Mouse (Mus musculus) intestine, postnatal 0 days (tissue): Measurements from ENCODE around the gene 2010111I01Rik. TPM values are rescaled to one million over a fixed set of nuclear protein-coding genes. Genes with fewer than 3 reads are reported as not detected.

Source experiments
- ATAC-seq: fragments of 200-750 bp; cut with Nextera tagmentation; 2 replicates; pipeline ENCODE4 v1.8.0; 2017; ENCODE audit warnings: mild to moderate bottlenecking, moderate TSS enrichment, moderate library complexity
- H3K27ac ChIP-seq: fragments of 300-500 bp; sonication (generic); 2 replicates; pipeline ENCODE4 v1.5.1; 2014; ENCODE audit warnings: mild to moderate bottlenecking, low read depth, low read length, moderate library complexity
- H3K27me3 ChIP-seq: fragments of 300-500 bp; sonication (generic); replicated peaks from 2 replicates; pipeline ENCODE4 v1.6.1; 2014; ENCODE audit warnings: low read length, mixed read lengths; ENCODE audit not compliant: control insufficient read depth, insufficient read depth
- H3K36me3 ChIP-seq: fragments of 300-500 bp; sonication (generic); 2 replicates; pipeline ENCODE4 v1.6.1; 2014; ENCODE audit warnings: mild to moderate bottlenecking, moderate library complexity; ENCODE audit not compliant: control insufficient read depth, insufficient read depth
- H3K4me1 ChIP-seq: fragments of 300-500 bp; sonication (generic); replicated peaks from 2 replicates; pipeline ENCODE4 v1.6.1; 2014; ENCODE audit warnings: antibody characterized with exemption, low read length, mixed read lengths; ENCODE audit not compliant: control insufficient read depth, insufficient read depth
- H3K4me2 ChIP-seq: fragments of 300-500 bp; sonication (generic); replicated peaks from 2 replicates; pipeline ENCODE4 v1.6.1; 2014; ENCODE audit warnings: low read depth, mild to moderate bottlenecking, moderate library complexity
- H3K4me3 ChIP-seq: fragments of 300-500 bp; sonication (generic); 2 replicates; pipeline ENCODE4 v1.5.1; 2014; ENCODE audit warnings: low read depth, low read length
- H3K9ac ChIP-seq: fragments of 300-500 bp; sonication (generic); 2 replicates; pipeline ENCODE4 v1.6.1; 2014; ENCODE audit warnings: mild to moderate bottlenecking, low read depth, low read length
- H3K9me3 ChIP-seq: fragments of 300-500 bp; sonication (generic); 2 replicates; pipeline ENCODE4 v1.6.1; 2016; ENCODE audit warnings: mixed run types; ENCODE audit not compliant: control insufficient read depth
- CTCF ChIP-seq: sonication (generic); IDR thresholded peaks from 2 replicates; pipeline ENCODE4 v1.5.1; 2016; ENCODE audit warnings: low read depth, mild to moderate bottlenecking, control low read depth, antibody characterized with exemption, moderate library complexity
- WGBS: fragments of 180-500 bp; shearing (Covaris S2); extraction: QIAGEN DNeasy Blood & Tissue Kit; methylation state at CpG from one replicate; pipeline ENCODE4 v1.1.7; 2014; 5-methylcytosine and 5-hydroxymethylcytosine counted together
- polyA plus RNA-seq: library from polyadenylated mRNA; unstranded; fragments of >200 nt; fragmentation: Nextera tagmentation; extraction: Ambion mirVana; gene quantifications from 2 replicates; pipeline ENCODE4 v1.2.1, GENCODE M21; 2015

Gene 2010111I01Rik
- polyA plus RNA-seq, 1 experiment from 2014 or later: 72.7 TPM

DNA sequence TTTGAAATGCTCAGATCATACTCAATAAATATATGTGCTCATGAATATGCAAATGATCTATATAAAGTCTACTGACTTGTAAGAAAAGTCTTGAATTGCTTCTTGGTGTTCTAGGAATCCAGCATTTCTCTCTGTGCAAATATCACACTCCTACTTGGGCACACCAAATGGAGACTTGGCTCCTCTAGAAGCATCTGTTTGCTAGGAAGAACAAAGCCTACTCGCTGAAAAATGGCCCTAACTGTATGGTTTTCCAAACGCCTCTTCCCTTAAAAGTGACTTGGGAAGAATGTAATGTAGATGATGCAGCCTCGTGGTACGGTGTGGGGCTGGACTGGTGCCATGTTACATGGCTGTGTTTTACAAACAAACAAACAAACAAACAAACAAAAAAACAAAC, 24.0 kb upstream of the 2010111I01Rik start:
- no peak overlapping the region for H3K4me2 ChIP-seq
- no peak overlapping the region for H3K9ac ChIP-seq
- H3K4me3 ChIP-seq: no peak overlapping the region
- no peak for TF ChIP-seq CTCF
- no peak for ATAC-seq
- H3K27ac ChIP-seq: no peak overlapping the region
- H3K4me1 ChIP-seq: no peaks in the 10 kb centered on the region
- H3K36me3 ChIP-seq: no peaks in the 10 kb centered on the region
- H3K27me3 ChIP-seq: no peaks in the 10 kb centered on the region
- WGBS: 81% methylated on average over 4 of the region's 4 CpGs
- H3K9me3 ChIP-seq: no peaks in the 10 kb centered on the region

DNA sequence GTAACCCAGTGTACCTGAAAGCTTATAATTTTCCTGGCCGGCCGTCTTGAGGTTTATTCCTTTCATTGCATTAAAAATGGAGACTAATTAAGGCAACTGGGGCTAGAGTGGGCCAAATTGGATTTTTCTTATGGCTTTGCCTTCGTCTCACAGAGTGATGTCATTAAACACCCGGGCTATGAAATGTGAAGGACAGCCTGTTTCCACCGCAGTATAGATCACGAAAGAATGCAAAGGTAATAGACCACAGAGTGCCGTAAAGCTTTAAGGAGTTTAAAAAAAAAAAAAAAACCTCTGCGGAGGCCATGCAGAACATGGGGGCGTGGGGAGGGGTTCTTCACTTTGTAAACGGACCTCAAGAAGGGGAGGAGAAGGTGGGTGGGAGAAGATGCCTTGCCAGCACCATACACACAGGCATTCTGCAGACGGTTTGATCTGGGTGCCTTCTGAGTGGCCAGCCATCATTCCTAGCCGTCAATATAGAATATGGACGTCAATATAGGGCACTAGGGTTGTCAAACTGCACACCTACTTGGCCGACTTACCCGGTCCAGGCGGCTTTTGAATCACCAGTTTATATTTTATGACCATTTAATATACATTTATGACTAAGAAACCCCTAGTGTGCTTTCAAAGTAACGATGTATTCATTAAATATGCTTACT, 23.2 kb upstream of the 2010111I01Rik start:
- TF ChIP-seq CTCF: no peak
- no peak for ATAC-seq
- no peaks in the 10 kb centered on the region for H3K27me3 ChIP-seq
- H3K9ac ChIP-seq: no peak overlapping the region
- no peaks in the 10 kb centered on the region for H3K4me1 ChIP-seq
- H3K4me2 ChIP-seq: no peak overlapping the region
- 61% methylated on average over 17 of the region's 17 CpGs for WGBS
- H3K27ac ChIP-seq: no peak overlapping the region
- H3K4me3 ChIP-seq: no peak overlapping the region
- no peaks in the 10 kb centered on the region for H3K36me3 ChIP-seq
- no peaks in the 10 kb centered on the region for H3K9me3 ChIP-seq

DNA sequence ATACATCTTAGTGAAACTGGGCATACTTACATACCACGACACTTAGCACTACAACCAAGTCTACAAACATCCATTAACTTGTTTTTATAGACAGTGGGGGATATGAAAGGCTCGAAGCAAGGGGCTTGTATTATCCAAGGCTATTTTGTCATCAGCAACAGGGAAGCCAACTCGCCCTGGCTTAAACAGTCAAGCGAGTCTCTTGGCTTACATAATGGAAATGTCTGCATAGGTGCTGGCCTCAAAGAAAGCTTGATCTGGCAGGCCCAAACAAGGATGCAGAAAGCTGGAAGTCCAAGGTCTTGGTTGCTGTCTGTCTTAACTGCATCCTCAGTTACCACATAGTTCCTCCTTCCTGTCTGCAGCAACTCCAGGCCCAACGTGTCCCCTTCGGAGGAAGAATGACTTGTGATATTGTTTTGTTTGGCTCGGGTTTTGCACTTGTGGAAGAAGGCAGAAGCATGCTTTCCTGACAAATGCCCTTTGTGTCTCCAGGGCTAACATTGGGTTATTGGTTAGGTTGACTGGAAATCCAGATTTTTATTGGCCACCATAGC, 21.3 kb upstream of the 2010111I01Rik start:
- no peaks in the 10 kb centered on the region for H3K27me3 ChIP-seq
- no peak overlapping the region for H3K9ac ChIP-seq
- H3K36me3 ChIP-seq: no peaks in the 10 kb centered on the region
- H3K27ac ChIP-seq: no peak overlapping the region
- no peak overlapping the region for H3K4me2 ChIP-seq
- no peaks in the 10 kb centered on the region for H3K9me3 ChIP-seq
- no peak for TF ChIP-seq CTCF
- 69% methylated on average over 7 of the region's 7 CpGs for WGBS
- no peaks in the 10 kb centered on the region for H3K4me1 ChIP-seq
- no peak overlapping the region for H3K4me3 ChIP-seq
- ATAC-seq: no peak

DNA sequence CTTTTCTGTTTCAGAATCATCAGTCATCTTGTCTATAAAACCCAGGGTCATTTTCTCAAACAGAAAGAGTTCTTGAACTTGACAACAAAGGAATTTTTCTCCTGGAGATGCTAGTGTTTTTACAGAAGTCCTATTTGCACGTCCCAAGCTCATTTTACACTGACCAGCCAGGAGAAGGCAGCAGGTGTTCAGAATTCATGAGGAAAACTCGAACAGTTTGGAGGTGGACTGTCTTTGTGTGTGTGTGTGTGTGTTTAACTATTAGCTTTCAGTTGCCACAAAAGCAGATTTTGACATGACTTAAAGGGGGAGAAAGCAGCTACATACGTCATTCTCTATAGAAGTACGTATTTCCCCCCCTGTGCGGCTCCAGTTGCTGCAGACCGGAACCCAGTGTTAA, 20.6 kb upstream of the 2010111I01Rik start:
- H3K27me3 ChIP-seq: no peaks in the 10 kb centered on the region
- H3K27ac ChIP-seq: no peak overlapping the region
- H3K4me1 ChIP-seq: no peaks in the 10 kb centered on the region
- H3K9ac ChIP-seq: no peak overlapping the region
- no peak overlapping the region for H3K4me3 ChIP-seq
- 58% methylated on average over 6 of the region's 6 CpGs for WGBS
- H3K36me3 ChIP-seq: no peaks in the 10 kb centered on the region
- no peak overlapping the region for H3K4me2 ChIP-seq
- H3K9me3 ChIP-seq: no peaks in the 10 kb centered on the region
- TF ChIP-seq CTCF: peak; percentile 49
- no peak for ATAC-seq

DNA sequence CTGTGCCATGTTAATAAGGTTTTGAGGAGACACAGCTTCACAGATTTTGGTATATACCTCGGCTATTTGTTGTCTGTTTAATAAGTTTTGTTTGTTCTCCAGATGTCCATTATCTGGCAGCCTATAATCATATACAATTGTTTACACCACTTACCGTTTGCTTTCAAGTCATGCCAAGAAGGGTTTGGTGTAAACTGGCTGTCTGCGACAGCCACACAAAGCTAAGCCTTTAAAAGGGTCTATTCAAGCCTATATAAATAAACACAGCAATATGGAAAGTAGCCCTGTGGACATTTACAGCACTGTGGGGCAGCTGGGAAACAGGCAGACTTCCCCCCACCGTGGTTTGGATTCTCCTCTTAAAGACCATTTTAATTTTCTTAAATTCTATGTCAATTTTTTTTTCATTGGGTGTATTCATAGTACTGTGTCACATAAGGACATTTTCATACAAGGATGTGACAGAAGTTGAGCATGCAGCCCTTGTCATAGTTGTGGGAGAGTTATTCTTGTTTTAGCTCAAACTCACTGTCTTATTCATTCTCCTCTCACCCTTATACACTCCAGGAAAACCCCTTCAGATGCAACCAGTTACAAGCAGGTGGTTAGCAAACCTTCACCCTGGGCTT, 15.0 kb upstream of the 2010111I01Rik start:
- H3K9ac ChIP-seq: no peak overlapping the region
- H3K4me2 ChIP-seq: no peak overlapping the region
- no peak for TF ChIP-seq CTCF
- 33% methylated on average over 4 of the region's 4 CpGs for WGBS
- H3K27ac ChIP-seq: no peak overlapping the region
- H3K9me3 ChIP-seq: no peaks in the 10 kb centered on the region
- no peaks in the 10 kb centered on the region for H3K36me3 ChIP-seq
- no peak for ATAC-seq
- no peak overlapping the region for H3K4me3 ChIP-seq
- no peaks in the 10 kb centered on the region for H3K27me3 ChIP-seq
- no peaks in the 10 kb centered on the region for H3K4me1 ChIP-seq

DNA sequence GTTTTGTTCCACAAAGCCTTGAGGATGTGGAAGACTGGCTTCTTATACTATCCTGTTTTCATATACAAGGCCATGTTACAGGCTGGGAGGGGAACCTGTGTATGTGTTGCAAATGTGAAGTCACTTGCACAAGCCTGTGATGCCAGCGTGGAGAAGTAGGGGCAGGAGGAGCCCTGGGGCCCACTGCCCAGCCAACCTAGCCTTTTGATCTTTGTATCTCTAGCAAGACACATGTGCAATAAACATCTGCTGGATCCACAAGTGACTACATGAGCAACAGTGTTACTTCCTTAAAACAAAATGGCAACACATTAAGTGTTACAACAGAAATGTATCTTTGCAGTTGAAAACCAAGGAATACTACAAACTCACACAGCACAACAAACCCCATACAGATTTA, 13.1 kb upstream of the 2010111I01Rik start:
- Histone ChIP-seq H3K4me3 (no peak overlapping the region), H3K9ac (no peak overlapping the region), H3K4me1 (no peaks in the 10 kb centered on the region), H3K9me3 (no peaks in the 10 kb centered on the region), H3K36me3 (no peaks in the 10 kb centered on the region), H3K27ac (no peak overlapping the region), H3K27me3 (no peaks in the 10 kb centered on the region), H3K4me2 (no peak overlapping the region)
- no peak for TF ChIP-seq CTCF
- ATAC-seq: no peak
- 52% methylated on average over 1 of the region's 1 CpGs for WGBS
